Mouse (Mus musculus): Measurements from ENCODE around the gene Cd2.

Cd2 gene

GRCm38 (mm10) chr3:101275636-101276300 lies 12.0 kb downstream of the Cd2 start:
- DNase-seq (ENCODE audit: low spot score in 2 of 2) = no peak

DNA sequence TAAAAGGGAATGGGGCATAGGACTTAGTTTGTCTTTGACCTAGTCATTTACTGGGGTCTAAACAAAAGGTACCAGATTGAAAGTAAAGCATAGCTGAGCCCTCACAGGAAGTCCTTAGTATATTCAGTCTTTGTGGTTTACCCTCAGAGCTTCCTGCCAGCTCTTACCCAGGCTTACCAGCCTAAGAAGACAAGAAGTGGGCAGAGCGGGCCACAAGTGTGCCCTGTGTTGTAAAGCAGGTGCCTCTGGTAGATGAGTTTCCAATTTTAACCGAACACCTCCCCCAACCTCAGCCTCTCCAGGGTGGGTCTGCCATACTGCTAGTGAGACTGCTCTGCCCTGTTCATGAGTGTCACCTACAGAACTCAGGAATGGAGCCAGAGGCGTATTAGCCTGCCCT lies 12.9 kb downstream of the Cd2 start:
- no peak for DNase-seq (ENCODE audit: low spot score in 2 of 2)

GRCm38 (mm10) chr3:101274041-101274770 lies 13.5 kb downstream of the Cd2 start:
- peak in 1 of 2 experiments; percentile 41 for DNase-seq (ENCODE audit: low spot score in 2 of 2)

- no peak for DNase-seq (ENCODE audit: low spot score in 2 of 2)
Measured at GRCm38 (mm10) chr3:101272166-101272565, 15.6 kb downstream of the Cd2 start.

GRCm38 (mm10) chr3:101270833-101271232 lies 16.9 kb downstream of the Cd2 start:
- no peak for DNase-seq (ENCODE audit: low spot score in 2 of 2)

DNA sequence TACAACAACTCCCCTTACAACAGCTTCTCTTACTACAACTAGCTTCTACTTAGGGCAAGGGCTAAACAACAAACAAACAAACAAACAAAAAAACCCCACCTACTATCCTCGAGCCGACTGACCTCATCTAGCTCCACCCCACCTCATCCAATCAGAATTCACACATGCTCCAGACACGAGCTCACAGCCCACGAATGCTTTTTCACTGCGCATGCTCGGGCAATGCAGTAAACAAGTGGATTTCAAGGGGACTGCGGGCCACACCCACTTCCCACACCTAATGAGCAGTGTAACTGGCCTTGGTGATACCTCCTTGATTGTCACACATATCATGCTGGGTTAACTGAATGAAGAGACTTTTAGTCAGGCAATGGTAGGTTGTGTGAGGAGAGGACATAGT lies 19.4 kb downstream of the Cd2 start:
- no peak for DNase-seq (ENCODE audit: low spot score in 2 of 2)

- DNase-seq (ENCODE audit: low spot score in 2 of 2) = no peak
Measured at GRCm38 (mm10) chr3:101265561-101266091, 22.1 kb downstream of the Cd2 start.

GRCm38 (mm10) chr3:101258976-101259375 lies 28.8 kb downstream of the Cd2 start:
- no peak for DNase-seq (ENCODE audit: low spot score in 2 of 2)

- no peak for DNase-seq (ENCODE audit: low spot score in 2 of 2)
Measured at GRCm38 (mm10) chr3:101256090-101256489, 31.6 kb downstream of the Cd2 start.

DNA sequence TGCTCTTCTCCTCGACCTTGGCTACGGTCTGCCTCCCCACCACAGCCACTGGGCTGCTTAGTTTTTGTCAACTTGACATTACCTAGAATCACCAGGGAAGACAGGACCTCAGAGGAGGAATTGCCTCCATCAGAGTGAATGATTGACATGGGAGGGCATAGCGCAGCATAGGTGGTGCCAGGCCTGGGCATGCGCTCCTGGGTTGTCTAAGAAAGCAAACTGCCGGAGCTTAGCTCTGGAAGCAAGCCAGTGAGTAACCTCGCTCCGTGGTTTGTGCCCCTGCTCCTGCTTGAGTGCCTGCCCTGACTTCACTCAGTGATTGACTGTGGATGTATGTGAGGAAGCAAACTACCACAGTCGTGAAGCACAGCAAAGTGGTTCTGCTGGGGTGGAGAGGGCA lies 35.6 kb downstream of the Cd2 start:
- no peak for DNase-seq (ENCODE audit: low spot score in 2 of 2)

- DNase-seq (ENCODE audit: low spot score in 2 of 2) = no peak
Measured at GRCm38 (mm10) chr3:101249846-101250245, 37.9 kb downstream of the Cd2 start.

- no peak for DNase-seq (ENCODE audit: low spot score in 2 of 2)
Measured at GRCm38 (mm10) chr3:101245212-101245611, 42.5 kb downstream of the Cd2 start.

DNA sequence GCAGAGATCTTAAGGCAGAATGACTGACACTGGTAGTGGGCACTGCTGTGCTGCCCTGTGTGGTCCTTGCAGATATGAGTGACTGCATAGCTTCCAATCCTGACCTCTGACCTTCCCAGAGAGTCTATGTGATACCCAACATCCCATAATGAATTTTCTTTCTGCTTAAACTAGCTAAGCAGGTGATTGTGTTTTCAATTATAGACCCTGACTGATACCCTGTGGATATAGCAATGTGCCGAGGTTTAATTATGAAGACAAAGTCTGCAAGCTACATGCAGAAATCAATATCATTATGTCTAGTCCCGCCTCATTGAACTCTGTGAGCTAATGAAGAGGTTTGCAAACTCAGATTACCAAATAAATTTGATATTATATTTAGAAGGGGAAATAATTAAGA lies 44.7 kb downstream of the Cd2 start:
- no peak for DNase-seq (ENCODE audit: low spot score in 2 of 2)

DNA sequence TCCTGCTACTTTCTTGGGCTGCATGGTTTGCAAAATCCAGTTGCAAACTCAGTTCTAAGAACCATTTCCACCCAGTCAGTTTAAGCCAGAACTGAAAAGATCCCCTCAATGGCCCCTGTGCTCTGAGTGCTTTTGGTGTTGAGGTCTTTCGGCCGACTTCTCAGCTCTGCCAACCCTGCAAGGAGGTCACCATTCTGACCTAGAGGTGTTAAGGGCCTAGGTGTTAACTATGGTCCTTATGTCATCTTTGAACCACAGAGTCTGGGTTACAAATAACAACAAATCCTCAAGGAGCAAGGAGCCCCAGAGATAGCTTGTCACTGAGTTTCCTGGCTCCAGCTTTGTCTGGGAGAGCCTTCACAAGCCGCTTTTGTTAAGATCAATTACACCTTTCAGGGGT lies 45.9 kb downstream of the Cd2 start:
- DNase-seq (ENCODE audit: low spot score in 2 of 2) = no peak

- no peak for DNase-seq (ENCODE audit: low spot score in 2 of 2)
Measured at GRCm38 (mm10) chr3:101240859-101241258, 46.9 kb downstream of the Cd2 start.

DNA sequence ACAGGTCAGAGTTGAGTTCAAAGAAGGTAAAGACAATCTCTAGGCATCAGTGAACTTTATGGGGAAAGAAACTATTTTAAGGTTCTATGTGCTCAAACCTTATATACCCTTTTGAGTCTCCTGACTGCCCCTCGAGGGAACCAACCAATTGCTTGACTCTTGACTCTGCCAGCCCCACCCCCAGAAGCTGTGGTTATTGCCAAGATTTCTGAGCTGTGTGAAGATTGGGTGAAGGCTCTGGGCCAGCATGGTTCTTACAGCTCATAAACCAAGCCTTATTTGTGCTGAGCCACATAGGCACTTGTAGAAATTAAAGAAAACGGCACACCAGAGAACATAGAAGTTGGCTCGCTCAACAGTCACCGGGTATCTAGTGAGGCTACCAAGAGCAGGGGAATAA lies 48.5 kb downstream of the Cd2 start:
- DNase-seq (ENCODE audit: low spot score in 2 of 2) = no peak

DNA sequence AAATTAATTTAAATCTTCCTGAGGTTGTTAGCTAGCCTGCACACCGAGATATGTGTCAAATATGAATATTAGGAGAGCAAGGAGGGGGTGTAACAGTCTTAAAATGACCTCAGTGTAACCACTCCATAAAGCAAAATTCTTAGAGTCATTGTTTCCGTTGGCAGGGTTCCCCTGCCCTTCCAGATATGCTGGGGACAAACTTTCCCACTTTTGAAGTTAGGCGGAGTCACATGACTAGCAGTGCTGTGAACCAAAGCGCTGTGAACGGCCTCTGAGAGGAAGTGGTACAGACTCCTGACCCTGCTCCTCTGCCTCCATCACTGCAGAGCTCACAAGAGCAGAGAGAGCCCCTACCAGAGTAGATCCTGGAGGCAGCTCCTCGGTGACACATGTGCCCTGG lies 49.0 kb downstream of the Cd2 start:
- DNase-seq (ENCODE audit: low spot score in 2 of 2) = no peak

GRCm38 (mm10) chr3:101236995-101237808 lies 50.5 kb downstream of the Cd2 start:
- no peak for DNase-seq (ENCODE audit: low spot score in 2 of 2)

DNA sequence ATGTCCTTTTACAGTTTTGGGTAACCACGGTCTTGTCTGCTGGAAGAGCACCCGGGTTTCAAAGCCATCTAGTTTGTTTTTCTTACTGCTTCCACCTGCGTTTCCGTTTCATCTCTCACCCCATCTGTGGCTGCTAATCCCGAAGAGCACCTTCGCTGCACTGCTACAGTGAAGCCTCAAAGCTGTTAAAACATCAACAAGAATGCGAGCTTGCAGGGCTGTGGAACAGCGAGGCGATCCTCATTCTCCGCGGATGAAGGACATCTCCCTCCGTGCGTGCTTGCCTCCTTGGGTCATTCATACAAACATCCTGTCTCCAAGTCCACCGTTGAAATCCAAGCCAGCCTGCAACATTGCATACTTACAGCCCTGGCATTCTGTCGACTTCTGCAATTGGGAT lies 51.5 kb downstream of the Cd2 start:
- DNase-seq (ENCODE audit: low spot score in 2 of 2) = no peak

- DNase-seq (ENCODE audit: low spot score in 2 of 2) = no peak
Measured at GRCm38 (mm10) chr3:101235321-101235720, 52.4 kb downstream of the Cd2 start.

GRCm38 (mm10) chr3:101233424-101233823 lies 54.3 kb downstream of the Cd2 start:
- DNase-seq (ENCODE audit: low spot score in 2 of 2) = no peak

GRCm38 (mm10) chr3:101232570-101232969 lies 55.2 kb downstream of the Cd2 start:
- DNase-seq (ENCODE audit: low spot score in 2 of 2) = no peak
